Mouse (Mus musculus) C2C12 (cell line): Measurements from ENCODE around the gene Olfr1221. TPM values are rescaled to one million over a fixed set of nuclear protein-coding genes. Genes with fewer than 3 reads are reported as not detected.

Source experiments
- H3K27me3 ChIP-seq: one replicate; pipeline ENCODE4 v1.6.1; 2011; ENCODE audit not compliant: control insufficient read depth, insufficient read depth, insufficient read length
- H3K36me3 ChIP-seq: one replicate; pipeline ENCODE4 v1.6.1; 2011; ENCODE audit not compliant: control insufficient read depth, insufficient read depth
- H3K4me3 ChIP-seq: one replicate; pipeline ENCODE4 v1.5.1; 2011; ENCODE audit warnings: mild to moderate bottlenecking, control low read depth; ENCODE audit not compliant: poor library complexity, insufficient read depth, severe bottlenecking
- H3K79me2 ChIP-seq: one replicate; pipeline ENCODE4 v1.6.1; 2011; ENCODE audit not compliant: control insufficient read depth, insufficient read depth
- H3K79me3 ChIP-seq: one replicate; pipeline ENCODE4 v1.6.1; 2011; ENCODE audit warnings: low read depth, control low read depth
- H3ac ChIP-seq: one replicate; pipeline ENCODE3; 2011; ENCODE audit warnings: low read depth; ENCODE audit not compliant: control insufficient read depth, insufficient read length
- CEBPB ChIP-seq: IDR thresholded peaks from one replicate; pipeline ENCODE4 v1.6.1; 2011; ENCODE audit warnings: low read depth, mild to moderate bottlenecking, control low read depth, moderate library complexity
- CTCF ChIP-seq: IDR thresholded peaks from one replicate; pipeline ENCODE4 v1.5.1; 2011; ENCODE audit not compliant: control insufficient read depth, insufficient read depth, insufficient read length
- FOSL1 ChIP-seq: IDR thresholded peaks from one replicate; pipeline ENCODE4 v1.8.0; 2011; ENCODE audit warnings: mild to moderate bottlenecking, low read length; ENCODE audit not compliant: poor library complexity, insufficient read depth, severe bottlenecking
- MAX ChIP-seq: IDR thresholded peaks from one replicate; pipeline ENCODE4 v1.6.1; 2011; ENCODE audit warnings: mild to moderate bottlenecking, control low read depth
- MYOD1 ChIP-seq: IDR thresholded peaks from one replicate; pipeline ENCODE4 v1.6.1; 2011; ENCODE audit warnings: low read depth; ENCODE audit not compliant: control insufficient read depth, insufficient read length
- MYOG ChIP-seq: IDR thresholded peaks from one replicate; pipeline ENCODE4 v1.6.1; 2011; ENCODE audit not compliant: control insufficient read depth, insufficient read length; ENCODE audit errors: extremely low read depth
- USF1 ChIP-seq: IDR thresholded peaks from one replicate; pipeline ENCODE4 v1.6.1; 2011; ENCODE audit warnings: low read depth, mild to moderate bottlenecking, control low read depth, moderate library complexity
- polyA plus RNA-seq: library from polyadenylated mRNA; unstranded; fragments of >200 nt; fragmentation: generic; extraction: Trizol; gene quantifications from one replicate; pipeline ENCODE4 v1.2.1, GENCODE M21; 2012; ENCODE audit warnings: missing spikeins

Olfr1221 gene
- polyA plus RNA-seq, 1 experiment = not detected

GRCm38 (mm10) chr2:89093848-89094247 lies 23.2 kb downstream of the Olfr1221 start:
- no peaks in the 10 kb centered on the region for H3K79me2 ChIP-seq

DNA sequence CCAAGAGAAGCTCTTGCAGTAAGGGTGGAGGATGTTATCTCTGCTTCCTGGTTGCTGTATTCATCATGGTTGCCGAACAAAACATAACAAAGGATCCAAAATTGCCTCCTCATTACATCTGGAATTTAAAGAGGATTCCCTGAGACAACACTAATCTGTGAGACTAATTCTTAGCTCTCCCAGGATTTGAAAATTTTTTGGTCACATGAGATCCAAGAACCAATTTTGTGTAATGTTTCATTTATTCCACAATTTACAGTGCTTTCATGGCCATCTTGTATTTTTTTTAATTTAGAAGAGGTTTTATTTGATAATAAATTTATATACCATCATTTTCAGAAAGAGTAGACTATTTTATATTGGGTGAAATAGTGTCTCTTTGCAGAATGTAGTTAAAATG lies 33.7 kb downstream of the Olfr1221 start, which contains the start of gene Olfr1219:
Gene Olfr1219, minus strand, starts transcription at position 101 of the 400 bp plus-strand sequence.
- TF ChIP-seq MYOG = no peak
- no peak for TF ChIP-seq MAX
- TF ChIP-seq FOSL1 = no peak
- TF ChIP-seq CTCF = no peak
- TF ChIP-seq USF1 = no peak
- no peak for TF ChIP-seq MYOD1
- no peak for TF ChIP-seq CEBPB
- Histone ChIP-seq H3K79me2 (no peaks in the 10 kb centered on the region), H3K36me3 (no peaks in the 10 kb centered on the region), H3K4me3 (no peak within 1 kb of the TSS), H3K27me3 (no peaks in the 10 kb centered on the region), H3K79me3 (no peaks in the 10 kb centered on the region), H3ac (no peak within 1 kb of the TSS)

More at GRCm38 (mm10) chr2:89093848-89094247, 23.2 kb downstream of the Olfr1221 start:
- TF ChIP-seq USF1 (no peak), MYOD1 (no peak), CEBPB (no peak), FOSL1 (no peak), CTCF (no peak), MAX (no peak), MYOG (no peak)
- no peaks in the 10 kb centered on the region for H3K36me3 ChIP-seq
- no peak overlapping the region for H3ac ChIP-seq
- no peak overlapping the region for H3K4me3 ChIP-seq
- no peaks in the 10 kb centered on the region for H3K27me3 ChIP-seq
- no peaks in the 10 kb centered on the region for H3K79me3 ChIP-seq

GRCm38 (mm10) chr2:89081487-89081886 lies 35.6 kb downstream of the Olfr1221 start:
- no peaks in the 10 kb centered on the region for H3K27me3 ChIP-seq
- TF ChIP-seq CTCF (no peak), MAX (no peak)
- no peaks in the 10 kb centered on the region for H3K36me3 ChIP-seq
- no peaks in the 10 kb centered on the region for H3K79me2 ChIP-seq
- no peak overlapping the region for H3K4me3 ChIP-seq
- no peak overlapping the region for H3ac ChIP-seq
- no peaks in the 10 kb centered on the region for H3K79me3 ChIP-seq

- no peaks in the 10 kb centered on the region for H3K27me3 ChIP-seq
- no peaks in the 10 kb centered on the region for H3K79me3 ChIP-seq
- H3K79me2 ChIP-seq = no peaks in the 10 kb centered on the region
- TF ChIP-seq CEBPB (no peak), USF1 (no peak), FOSL1 (no peak), MYOG (no peak), CTCF (no peak), MAX (no peak), MYOD1 (no peak)
- H3K4me3 ChIP-seq = no peak within 1 kb of the TSS
- H3ac ChIP-seq = no peak within 1 kb of the TSS
- no peaks in the 10 kb centered on the region for H3K36me3 ChIP-seq
Measured at GRCm38 (mm10) chr2:89061087-89061486, 56.0 kb downstream of the Olfr1221 start, which contains the start of gene Olfr1218. TSS of gene Olfr1218 (minus strand) at chr2:89061187.

Other genes starting within 250 kb of the Olfr1221 start
- not detected for gene Olfr1208, start 215.0 kb downstream of the Olfr1221 start, polyA plus RNA-seq
- not detected for gene Olfr1209, start 202.1 kb downstream of the Olfr1221 start, polyA plus RNA-seq
- gene Olfr1211, start 179.2 kb downstream of the Olfr1221 start, polyA plus RNA-seq = not detected
- not detected for gene Olfr1212, start 163.3 kb downstream of the Olfr1221 start, polyA plus RNA-seq
- not detected for gene Gm13762, start 137.0 kb downstream of the Olfr1221 start, polyA plus RNA-seq
- not detected for gene Olfr1214, start 124.6 kb downstream of the Olfr1221 start, polyA plus RNA-seq
- gene Olfr1215, start 110.3 kb downstream of the Olfr1221 start, polyA plus RNA-seq = not detected
- gene Olfr1216, start 98.9 kb downstream of the Olfr1221 start, polyA plus RNA-seq = not detected
- not detected for gene Olfr1217, start 85.2 kb downstream of the Olfr1221 start, polyA plus RNA-seq
- gene Olfr1218, start 56.1 kb downstream of the Olfr1221 start, polyA plus RNA-seq = not detected
- not detected for gene Olfr1219, start 33.8 kb downstream of the Olfr1221 start, polyA plus RNA-seq
- not detected for gene Olfr1220, start 10.4 kb downstream of the Olfr1221 start, polyA plus RNA-seq
- gene Olfr1222, start 15.8 kb upstream of the Olfr1221 start, polyA plus RNA-seq = not detected
- not detected for gene Olfr1223, start 34.3 kb upstream of the Olfr1221 start, polyA plus RNA-seq
- not detected for gene Olfr1224-ps1, start 46.8 kb upstream of the Olfr1221 start, polyA plus RNA-seq
- not detected for gene Olfr1225, start 57.4 kb upstream of the Olfr1221 start, polyA plus RNA-seq
- not detected for gene Olfr1226, start 82.8 kb upstream of the Olfr1221 start, polyA plus RNA-seq
- not detected for gene Olfr1228, start 136.8 kb upstream of the Olfr1221 start, polyA plus RNA-seq
- not detected for gene Olfr1229, start 170.7 kb upstream of the Olfr1221 start, polyA plus RNA-seq
- gene Olfr1230, start 180.0 kb upstream of the Olfr1221 start, polyA plus RNA-seq = not detected
- not detected for gene Olfr1231, start 189.8 kb upstream of the Olfr1221 start, polyA plus RNA-seq
- not detected for gene Olfr1232, start 212.4 kb upstream of the Olfr1221 start, polyA plus RNA-seq
- gene Olfr1233, start 225.1 kb upstream of the Olfr1221 start, polyA plus RNA-seq = not detected
- gene Olfr1234, start 247.6 kb upstream of the Olfr1221 start, polyA plus RNA-seq = not detected